In the genomic region with DNA sequence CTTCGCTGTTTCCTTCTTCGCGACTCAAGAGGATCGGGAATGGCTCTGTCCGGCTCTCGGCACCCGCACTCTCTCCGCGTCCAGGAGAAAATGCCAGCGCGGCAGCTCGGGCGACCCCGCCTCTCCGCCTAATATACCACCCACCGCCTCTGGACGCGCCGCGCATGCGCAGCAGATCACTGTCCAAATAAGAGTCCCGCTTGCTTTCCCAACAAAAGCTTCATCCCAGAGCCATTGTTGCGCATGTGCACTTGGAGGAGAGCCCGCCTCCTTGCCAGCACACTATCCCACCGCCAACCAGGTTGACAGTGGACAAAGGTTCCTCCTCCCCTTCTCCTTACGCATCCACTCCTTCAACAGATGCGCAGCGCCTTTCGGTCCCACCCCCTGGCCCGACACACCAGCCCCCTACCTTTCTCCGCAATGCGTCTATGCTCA, we compare ENCODE assay signal across 8 mouse cellular contexts. TPM values are rescaled to one million over a fixed set of nuclear protein-coding genes. Genes with fewer than 3 reads are reported as not detected.
DNase-seq lines count a peak whose midpoint lies in the region; ATAC-seq and TF ChIP-seq lines count a peak whose summit lies in the region.

Maged1 (minus strand) TSS at position 226 of the 438 bp plus-strand sequence.

- ATAC-seq in activated CD4-positive, CD25-positive, alpha-beta regulatory T cell, adult 4 months, result peak; percentile 23
- ATAC-seq in hindbrain, embryonic 16.5 days, result peak; percentile 95

- peak within 1 kb of the TSS; percentile 87 for H3K4me3 ChIP-seq in gastrocnemius, adult 2 months
- peak within 1 kb of the TSS; percentile 61 for H3K4me3 ChIP-seq in hindbrain, embryonic 16.5 days (ENCODE audit: low read length)

- intact Hi-C loops in gastrocnemius, adult 2 months (cut with DNase I), result loop anchor here (10.0 kb wide), 2 partner anchors 177 to 257 kb away; partner anchors contain the start of genes Apoo and Fam90a1b

- peak within 1 kb of the TSS; percentile 78 for H3K9ac ChIP-seq in hindbrain, embryonic 16.5 days (ENCODE audit: low read depth, low read length)

- no peaks in the 10 kb centered on the region for H3K9me3 ChIP-seq in hindbrain, embryonic 16.5 days (ENCODE audit: control insufficient read depth, low read length)

- peaks cover 13% of the 10 kb centered on the region for H3K4me1 ChIP-seq in hindbrain, embryonic 16.5 days (ENCODE audit: control insufficient read depth, insufficient read depth, low read depth, low read length)

- WGBS in hindbrain, embryonic 16.5 days, result 22% methylated on average over 30 of the region's 32 CpGs

- peak within 1 kb of the TSS; percentile 59 for H3K4me2 ChIP-seq in hindbrain, embryonic 16.5 days (ENCODE audit: low read length)

- H3K27me3 ChIP-seq in hindbrain, embryonic 16.5 days (replicated peaks; ENCODE audit: control insufficient read depth, insufficient read depth, low read length), result no peaks in the 10 kb centered on the region

- no peak for TF ChIP-seq CTCF in gastrocnemius, adult 2 months (IDR thresholded peaks at IDR 0.05)

- H3K36me3 ChIP-seq in hindbrain, embryonic 16.5 days (ENCODE audit: control insufficient read depth, insufficient read depth, low read length), result peaks cover 8% of the 10 kb centered on the region

- peak within 1 kb of the TSS; percentile 84 for H3K27ac ChIP-seq in gastrocnemius, adult 2 months
- peak within 1 kb of the TSS; percentile 88 for H3K27ac ChIP-seq in hindbrain, embryonic 16.5 days (ENCODE audit: low read depth, low read length)

- peak; percentile 91 for DNase-seq in cerebellum, postnatal 36 days
- peak; percentile 89 for DNase-seq in gastrocnemius, adult 2 months
- DNase-seq in left cerebral cortex, adult 18-20 months (ENCODE audit: low spot score in 2 of 2), result peak; percentile 87 to 89
- DNase-seq in lung, postnatal 4 days, result peak; percentile 91 to 96
- DNase-seq in right cerebral cortex, postnatal 10 days (ENCODE audit: low spot score in 2 of 2), result peak; percentile 95 to 96
- peak; percentile 91 for DNase-seq in urinary bladder, postnatal 4 days (ENCODE audit: low spot score in 2 of 2)

RNA-seq across cellular contexts. Expression of gene Maged1, which starts in this region (rescaled TPM):
- 1 to 10 TPM; 6.9 to 7.7 TPM for polyA plus RNA-seq in activated CD4-positive, CD25-positive, alpha-beta regulatory T cell, adult 4 months (2017; shearing (Covaris generic))
- 10 to 100 TPM; 16.1 to 28.9 TPM for total RNA-seq in gastrocnemius, adult 2 months (2021)
- 956 and 1,025 TPM in 2 replicates for polyA plus RNA-seq in hindbrain, embryonic 16.5 days (2015; fragmentation: Nextera tagmentation; extraction: Ambion mirVana)
- 100 to 1,000 TPM; 440 to 444 TPM for total RNA-seq in left cerebral cortex, adult 18-20 months (2021)

Comparison
In these comparisons a context has a peak if more than half of its experiments do, and no peak if none do; other contexts are left out.
1. Peak in every context shown above with its lines: DNase-seq, ATAC-seq, H3K4me3 ChIP-seq and H3K27ac ChIP-seq.
2. RNA of gene Maged1 (total RNA-seq): 440 to 444 TPM in left cerebral cortex, adult 18-20 months; 16.1 to 28.9 TPM in gastrocnemius, adult 2 months; every median in the first group is over 10 times any median in the second.
3. RNA of gene Maged1 (polyA plus RNA-seq): 956 to 1,025 TPM in hindbrain, embryonic 16.5 days; 6.9 to 7.7 TPM in activated CD4-positive, CD25-positive, alpha-beta regulatory T cell, adult 4 months; every median in the first group is over 100 times any median in the second.